Mouse (Mus musculus): ENCODE measurements around the gene Olfr1087. TPM values are rescaled to one million over a fixed set of nuclear protein-coding genes. Genes with fewer than 3 reads are reported as not detected.
"Not testable (repeated sequence)": the region's sequence is repeated elsewhere in the genome, so short reads cannot be mapped to it uniquely, and the experiment has no call there.

The Olfr1087 gene
- total RNA-seq (2014; rRNA removed) (not detected in 2 replicates), polyA plus RNA-seq (2015; fragmentation: Nextera tagmentation; extraction: Ambion mirVana) (not detected in 2 replicates)

GRCm38 (mm10) chr2:86698295-86698694 lies at the start of gene Olfr1087:
TSS of gene Olfr1087 (minus strand) at chr2:86698395.
- Histone ChIP-seq H3K4me2 (ENCODE audit: low read depth, low read length) (no peak within 1 kb of the TSS), H3K9me3 (ENCODE audit: low read length) (no peaks in the 10 kb centered on the region), H3K36me3 (ENCODE audit: insufficient read depth, low read length) (no peaks in the 10 kb centered on the region), H3K4me1 (ENCODE audit: insufficient read depth, low read length) (no peaks in the 10 kb centered on the region), H3K27me3 (ENCODE audit: insufficient read depth, low read length) (no peaks in the 10 kb centered on the region), H3K27ac (no peak within 1 kb of the TSS), H3K4me3 (ENCODE audit: low read length) (no peak within 1 kb of the TSS), H3K9ac (replicated peaks; ENCODE audit: low read length) (no peak within 1 kb of the TSS)
- no peak for DNase-seq (ENCODE audit: low spot score)
- no peak for ATAC-seq
- no peak for TF ChIP-seq CTCF (IDR thresholded peaks at IDR 0.05; ENCODE audit: low read depth)

- no peak within 1 kb of the TSS for H3K27ac ChIP-seq
- DNase-seq (ENCODE audit: low spot score) (no peak), ATAC-seq (no peak)
- H3K4me3 ChIP-seq (ENCODE audit: low read length): no peak within 1 kb of the TSS
- no peaks in the 10 kb centered on the region for H3K4me1 ChIP-seq (ENCODE audit: insufficient read depth, low read length)
- no peaks in the 10 kb centered on the region for H3K27me3 ChIP-seq (ENCODE audit: insufficient read depth, low read length)
- no peaks in the 10 kb centered on the region for H3K9me3 ChIP-seq (ENCODE audit: low read length)
- no peaks in the 10 kb centered on the region for H3K36me3 ChIP-seq (ENCODE audit: insufficient read depth, low read length)
- H3K9ac ChIP-seq (replicated peaks; ENCODE audit: low read length): no peak within 1 kb of the TSS
- no peak for TF ChIP-seq CTCF (IDR thresholded peaks at IDR 0.05; ENCODE audit: low read depth)
- no peak within 1 kb of the TSS for H3K4me2 ChIP-seq (ENCODE audit: low read depth, low read length)
Observed at GRCm38 (mm10) chr2:86733601-86734000, 35.4 kb upstream of the Olfr1087 start, which contains the start of gene Olfr1089. TSS of gene Olfr1089 (minus strand) at chr2:86733701.

GRCm38 (mm10) chr2:86679992-86680391 lies 18.2 kb downstream of the Olfr1087 start, which contains the start of gene Olfr1086:
TSS of gene Olfr1086 (minus strand) at chr2:86680092.
- DNase-seq (ENCODE audit: low spot score): no peak
- Histone ChIP-seq H3K27ac (no peak within 1 kb of the TSS), H3K9ac (replicated peaks; ENCODE audit: low read length) (no peak within 1 kb of the TSS), H3K4me1 (ENCODE audit: insufficient read depth, low read length) (no peaks in the 10 kb centered on the region), H3K4me2 (ENCODE audit: low read depth, low read length) (no peak within 1 kb of the TSS), H3K4me3 (ENCODE audit: low read length) (no peak within 1 kb of the TSS), H3K9me3 (ENCODE audit: low read length) (no peaks in the 10 kb centered on the region), H3K27me3 (ENCODE audit: insufficient read depth, low read length) (no peaks in the 10 kb centered on the region), H3K36me3 (ENCODE audit: insufficient read depth, low read length) (no peaks in the 10 kb centered on the region)
- 78% methylated on average over 2 of the region's 2 CpGs for WGBS
- ATAC-seq: no peak
- TF ChIP-seq CTCF (IDR thresholded peaks at IDR 0.05; ENCODE audit: low read depth): no peak

DNA sequence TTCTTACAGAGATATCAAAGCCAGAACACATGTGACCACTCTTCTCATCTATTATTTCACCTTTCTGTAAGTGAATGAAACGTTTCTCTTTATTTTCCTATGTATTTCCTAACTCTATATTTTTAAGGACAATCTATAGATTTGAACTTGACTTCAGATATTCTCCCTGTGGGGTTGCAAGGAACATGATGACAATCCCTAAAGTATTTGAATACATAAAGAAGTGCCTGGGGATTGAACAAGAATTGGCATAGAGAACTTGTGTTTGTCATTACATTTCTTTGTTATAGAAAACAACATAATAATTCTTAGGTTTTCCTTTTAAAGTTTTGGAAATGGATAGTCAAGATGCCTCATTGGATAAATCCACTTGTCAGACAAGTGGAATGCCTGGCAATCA lies 36.3 kb downstream of the Olfr1087 start, which contains the start of gene Olfr1085:
TSS of gene Olfr1085 (minus strand) at position 101 of the 400 bp plus-strand sequence.
- no peak for ATAC-seq
- Histone ChIP-seq H3K4me3 (ENCODE audit: low read length) (no peak within 1 kb of the TSS), H3K27me3 (ENCODE audit: insufficient read depth, low read length) (no peaks in the 10 kb centered on the region), H3K27ac (no peak within 1 kb of the TSS), H3K4me1 (ENCODE audit: insufficient read depth, low read length) (no peaks in the 10 kb centered on the region), H3K36me3 (ENCODE audit: insufficient read depth, low read length) (no peaks in the 10 kb centered on the region), H3K9me3 (ENCODE audit: low read length) (no peaks in the 10 kb centered on the region), H3K4me2 (ENCODE audit: low read depth, low read length) (no peak within 1 kb of the TSS), H3K9ac (replicated peaks; ENCODE audit: low read length) (no peak within 1 kb of the TSS)
- no peak for TF ChIP-seq CTCF (IDR thresholded peaks at IDR 0.05; ENCODE audit: low read depth)
- 23% methylated on average over 1 of the region's 1 CpGs for WGBS
- no peak for DNase-seq (ENCODE audit: low spot score)

- not testable (repeated sequence) for DNase-seq (ENCODE audit: low spot score); H3K9me3 ChIP-seq (ENCODE audit: low read length); H3K27ac ChIP-seq; H3K36me3 ChIP-seq (ENCODE audit: insufficient read depth, low read length); H3K4me1 ChIP-seq (ENCODE audit: insufficient read depth, low read length); H3K4me2 ChIP-seq (ENCODE audit: low read depth, low read length); H3K27me3 ChIP-seq (ENCODE audit: insufficient read depth, low read length); ATAC-seq; H3K9ac ChIP-seq (replicated peaks; ENCODE audit: low read length); H3K4me3 ChIP-seq (ENCODE audit: low read length)
- WGBS: 87% methylated on average over 1 of the region's 1 CpGs
Observed at GRCm38 (mm10) chr2:86639625-86640024, 58.6 kb downstream of the Olfr1087 start, which contains the start of gene Olfr1084. TSS of gene Olfr1084 (minus strand) at chr2:86639725.

Other genes starting within 250 kb of the Olfr1087 start
- not detected in 2 replicates for gene Olfr1065, start 247.8 kb downstream of the Olfr1087 start, total RNA-seq (2014; rRNA removed)
- gene Olfr1065, start 247.8 kb downstream of the Olfr1087 start, polyA plus RNA-seq (2015; fragmentation: Nextera tagmentation; extraction: Ambion mirVana): not detected in 2 replicates
- gene Olfr1066, start 242.1 kb downstream of the Olfr1087 start, total RNA-seq (2014; rRNA removed): not detected in 2 replicates
- not detected in 2 replicates for gene Olfr1066, start 242.1 kb downstream of the Olfr1087 start, polyA plus RNA-seq (2015; fragmentation: Nextera tagmentation; extraction: Ambion mirVana)
- gene Olfr228, start 211.0 kb downstream of the Olfr1087 start, total RNA-seq (2014; rRNA removed): not detected in 2 replicates
- not detected in 2 replicates for gene Olfr228, start 211.0 kb downstream of the Olfr1087 start, polyA plus RNA-seq (2015; fragmentation: Nextera tagmentation; extraction: Ambion mirVana)
- not detected in 2 replicates for gene Olfr1076, start 189.9 kb downstream of the Olfr1087 start, total RNA-seq (2014; rRNA removed)
- gene Olfr1076, start 189.9 kb downstream of the Olfr1087 start, polyA plus RNA-seq (2015; fragmentation: Nextera tagmentation; extraction: Ambion mirVana): not detected in 2 replicates
- not detected in 2 replicates for gene Olfr1079, start 155.9 kb downstream of the Olfr1087 start, total RNA-seq (2014; rRNA removed)
- not detected in 2 replicates for gene Olfr1079, start 155.9 kb downstream of the Olfr1087 start, polyA plus RNA-seq (2015; fragmentation: Nextera tagmentation; extraction: Ambion mirVana)
- not detected in 2 replicates for gene Olfr1080, start 140.2 kb downstream of the Olfr1087 start, total RNA-seq (2014; rRNA removed)
- not detected in 2 replicates for gene Olfr1080, start 140.2 kb downstream of the Olfr1087 start, polyA plus RNA-seq (2015; fragmentation: Nextera tagmentation; extraction: Ambion mirVana)
- gene Olfr1082, start 99.4 kb downstream of the Olfr1087 start, total RNA-seq (2014; rRNA removed): not detected in 2 replicates
- gene Olfr1082, start 99.4 kb downstream of the Olfr1087 start, polyA plus RNA-seq (2015; fragmentation: Nextera tagmentation; extraction: Ambion mirVana): not detected in 2 replicates
- gene Olfr1084, start 58.7 kb downstream of the Olfr1087 start, total RNA-seq (2014; rRNA removed): not detected in 2 replicates
- gene Olfr1084, start 58.7 kb downstream of the Olfr1087 start, polyA plus RNA-seq (2015; fragmentation: Nextera tagmentation; extraction: Ambion mirVana): not detected in 2 replicates
- not detected in 2 replicates for gene Olfr1085, start 36.4 kb downstream of the Olfr1087 start, total RNA-seq (2014; rRNA removed)
- gene Olfr1085, start 36.4 kb downstream of the Olfr1087 start, polyA plus RNA-seq (2015; fragmentation: Nextera tagmentation; extraction: Ambion mirVana): not detected in 2 replicates
- gene Olfr1086, start 18.3 kb downstream of the Olfr1087 start, total RNA-seq (2014; rRNA removed): not detected in 2 replicates
- gene Olfr1086, start 18.3 kb downstream of the Olfr1087 start, polyA plus RNA-seq (2015; fragmentation: Nextera tagmentation; extraction: Ambion mirVana): not detected in 2 replicates
- not detected in 2 replicates for gene Olfr1089, start 35.3 kb upstream of the Olfr1087 start, total RNA-seq (2014; rRNA removed)
- gene Olfr1089, start 35.3 kb upstream of the Olfr1087 start, polyA plus RNA-seq (2015; fragmentation: Nextera tagmentation; extraction: Ambion mirVana): not detected in 2 replicates
- gene Olfr1090, start 60.6 kb upstream of the Olfr1087 start, total RNA-seq (2014; rRNA removed): not detected in 2 replicates
- not detected in 2 replicates for gene Olfr1090, start 60.6 kb upstream of the Olfr1087 start, polyA plus RNA-seq (2015; fragmentation: Nextera tagmentation; extraction: Ambion mirVana)
- not detected in 2 replicates for gene Olfr1093, start 84.1 kb upstream of the Olfr1087 start, total RNA-seq (2014; rRNA removed)
- not detected in 2 replicates for gene Olfr1093, start 84.1 kb upstream of the Olfr1087 start, polyA plus RNA-seq (2015; fragmentation: Nextera tagmentation; extraction: Ambion mirVana)
- not detected in 2 replicates for gene Olfr141, start 111.6 kb upstream of the Olfr1087 start, total RNA-seq (2014; rRNA removed)
- gene Olfr141, start 111.6 kb upstream of the Olfr1087 start, polyA plus RNA-seq (2015; fragmentation: Nextera tagmentation; extraction: Ambion mirVana): not detected in 2 replicates
- not detected in 2 replicates for gene Olfr1094, start 126.3 kb upstream of the Olfr1087 start, total RNA-seq (2014; rRNA removed)
- not detected in 2 replicates for gene Olfr1094, start 126.3 kb upstream of the Olfr1087 start, polyA plus RNA-seq (2015; fragmentation: Nextera tagmentation; extraction: Ambion mirVana)
- not detected in 2 replicates for gene Olfr1095, start 153.3 kb upstream of the Olfr1087 start, total RNA-seq (2014; rRNA removed)
- gene Olfr1095, start 153.3 kb upstream of the Olfr1087 start, polyA plus RNA-seq (2015; fragmentation: Nextera tagmentation; extraction: Ambion mirVana): not detected in 2 replicates
- not detected in 2 replicates for gene Gm13723, start 176.4 kb upstream of the Olfr1087 start, total RNA-seq (2014; rRNA removed)
- not detected in 2 replicates for gene Gm13723, start 176.4 kb upstream of the Olfr1087 start, polyA plus RNA-seq (2015; fragmentation: Nextera tagmentation; extraction: Ambion mirVana)
- not detected in 2 replicates for gene Olfr1097, start 193.8 kb upstream of the Olfr1087 start, total RNA-seq (2014; rRNA removed)
- gene Olfr1097, start 193.8 kb upstream of the Olfr1087 start, polyA plus RNA-seq (2015; fragmentation: Nextera tagmentation; extraction: Ambion mirVana): not detected in 2 replicates
- gene Olfr1098, start 226.2 kb upstream of the Olfr1087 start, total RNA-seq (2014; rRNA removed): not detected in 2 replicates
- gene Olfr1098, start 226.2 kb upstream of the Olfr1087 start, polyA plus RNA-seq (2015; fragmentation: Nextera tagmentation; extraction: Ambion mirVana): not detected in 2 replicates